10 mouse cellular contexts compared by ENCODE assay signal in genomic region chr14:34660351-34660787, GRCm38 (mm10). TPM values are rescaled to one million over a fixed set of nuclear protein-coding genes. Genes with fewer than 3 reads are reported as not detected.
DNase-seq lines count a peak whose midpoint lies in the region; ATAC-seq and TF ChIP-seq lines count a peak whose summit lies in the region.
"Had no signal": no experiment of that assay in that cellular context is flagged by ENCODE, and none has a peak within 500 bp of the region (broad histone marks: within the 10 kb centered on the region; RNA-seq: fewer than 3 reads in every experiment).

No protein-coding gene starts in this region.

- H3K79me2 ChIP-seq in MEL (ENCODE audit: control insufficient read depth, insufficient read depth, low read length, poor library complexity), result no peaks in the 10 kb centered on the region; the same call in 1 of the 2 replicates

- H3K4me2 ChIP-seq in intestine, embryonic 15.5 days (replicated peaks), result no peak overlapping the region
- H3K4me2 ChIP-seq in intestine, postnatal 0 days (replicated peaks; ENCODE audit: low read depth), result no peak overlapping the region
- no peak overlapping the region for H3K4me2 ChIP-seq in hindbrain, embryonic 11.5 days (replicated peaks; ENCODE audit: low read depth, low read length)

- peak; percentile 91 for DNase-seq in MEL (ENCODE audit: low read depth, low spot score)
- DNase-seq in spleen, postnatal 10 days (ENCODE audit: low spot score in 2 of 2), result peak; percentile 57 to 73
- no peak for DNase-seq in left cerebral cortex, postnatal 4 days
- no peak for DNase-seq in hindbrain, embryonic 11.5 days (ENCODE audit: low spot score)
- DNase-seq in cerebellum, adult 9-11 months, result no peak
- DNase-seq: gastrocnemius, postnatal 14 days had no signal

- TF ChIP-seq POLR2A in MEL (IDR thresholded peaks at IDR 0.05; ENCODE audit: control insufficient read depth in 1 of 2, insufficient read depth in 1 of 2, low read depth in 1 of 2, low read length in 2 of 2, poor library complexity in 1 of 2), result no peak

- no peaks in the 10 kb centered on the region for H3K36me3 ChIP-seq in intestine, embryonic 15.5 days
- H3K36me3 ChIP-seq in intestine, postnatal 0 days (ENCODE audit: control insufficient read depth, insufficient read depth), result no peaks in the 10 kb centered on the region
- peaks cover 0 to 6% of the 10 kb centered on the region in 2 experiments; a peak in 2 of 4 replicates for H3K36me3 ChIP-seq in MEL (ENCODE audit: control insufficient read depth in 1 of 2, insufficient read depth in 2 of 2, low read length in 2 of 2)
- no peaks in the 10 kb centered on the region for H3K36me3 ChIP-seq in hindbrain, embryonic 11.5 days (ENCODE audit: control insufficient read depth, insufficient read depth, low read length)

- H3K9me3 ChIP-seq in intestine, embryonic 15.5 days, result no peaks in the 10 kb centered on the region
- H3K9me3 ChIP-seq in intestine, postnatal 0 days (ENCODE audit: control insufficient read depth), result no peaks in the 10 kb centered on the region
- no peaks in the 10 kb centered on the region for H3K9me3 ChIP-seq in MEL (replicated peaks; ENCODE audit: insufficient read depth, low read length)
- H3K9me3 ChIP-seq in hindbrain, embryonic 11.5 days (ENCODE audit: control insufficient read depth, low read length), result no peaks in the 10 kb centered on the region

- peaks cover 17% of the 10 kb centered on the region for H3K27me3 ChIP-seq in intestine, embryonic 15.5 days (replicated peaks)
- H3K27me3 ChIP-seq in intestine, postnatal 0 days (replicated peaks; ENCODE audit: control insufficient read depth, insufficient read depth, low read length), result no peaks in the 10 kb centered on the region
- no peaks in the 10 kb centered on the region for H3K27me3 ChIP-seq in MEL (ENCODE audit: control insufficient read depth in 1 of 2, insufficient read depth in 2 of 2, low read length in 2 of 2)
- peaks cover 19% of the 10 kb centered on the region for H3K27me3 ChIP-seq in hindbrain, embryonic 11.5 days (ENCODE audit: control insufficient read depth, insufficient read depth, low read length)

- H3K4me3 ChIP-seq in intestine, embryonic 15.5 days (replicated peaks), result no peak overlapping the region
- H3K4me3 ChIP-seq in intestine, postnatal 0 days (ENCODE audit: low read depth, low read length), result no peak overlapping the region
- peak overlapping the region; percentile 5 to 19; a peak in 2 of 4 replicates for H3K4me3 ChIP-seq in MEL (ENCODE audit: control insufficient read depth in 1 of 2, insufficient read depth in 1 of 2, low read depth in 2 of 2, low read length in 2 of 2)
- H3K4me3 ChIP-seq in hindbrain, embryonic 11.5 days (ENCODE audit: low read depth, low read length), result no peak overlapping the region

- TF ChIP-seq CTCF in intestine, postnatal 0 days (IDR thresholded peaks at IDR 0.05; ENCODE audit: low read depth), result no peak
- no peak for TF ChIP-seq CTCF in MEL (IDR thresholded peaks at IDR 0.05 in 2 of 3, conservative IDR thresholded peaks at IDR 0.05 in 1 of 3; ENCODE audit: control insufficient read depth in 1 of 3, insufficient read depth in 1 of 3, low read depth in 2 of 3, low read length in 3 of 3, poor library complexity in 1 of 3, severe bottlenecking in 1 of 3)

- WGBS in intestine, embryonic 15.5 days, result 51% methylated on average over 7 of the region's 7 CpGs
- 71% methylated on average over 7 of the region's 7 CpGs for WGBS in intestine, postnatal 0 days
- WGBS in hindbrain, embryonic 11.5 days, result 49% methylated on average over 7 of the region's 7 CpGs

- no peak overlapping the region for H3K27ac ChIP-seq in intestine, embryonic 15.5 days
- H3K27ac ChIP-seq in intestine, postnatal 0 days (ENCODE audit: low read depth, low read length), result no peak overlapping the region
- H3K27ac ChIP-seq in MEL (ENCODE audit: control insufficient read depth, low read depth, low read length), result peak overlapping the region; percentile 87
- H3K27ac ChIP-seq in hindbrain, embryonic 11.5 days (ENCODE audit: low read depth, low read length), result no peak overlapping the region
- H3K27ac ChIP-seq: kidney, postnatal 0 days had no signal

- intact Hi-C loops in left cerebral cortex, postnatal 4 days (cut with DNase I), result no loop called here

- H3K9ac ChIP-seq in intestine, embryonic 15.5 days, result no peak overlapping the region
- no peak overlapping the region for H3K9ac ChIP-seq in intestine, postnatal 0 days (ENCODE audit: low read depth, low read length)
- peak overlapping the region; percentile 43 for H3K9ac ChIP-seq in MEL (ENCODE audit: control insufficient read depth, low read depth, low read length, poor library complexity, severe bottlenecking)
- H3K9ac ChIP-seq in hindbrain, embryonic 11.5 days (ENCODE audit: low read depth, low read length), result no peak overlapping the region

- peak; percentile 94 to 96 for TF ChIP-seq EP300 in MEL (IDR thresholded peaks at IDR 0.05; ENCODE audit: low read depth in 1 of 2, low read length in 2 of 2)

- peaks cover 5% of the 10 kb centered on the region; the same call in 1 of the 2 replicates for H3K4me1 ChIP-seq in intestine, embryonic 15.5 days (replicated peaks)
- H3K4me1 ChIP-seq in intestine, postnatal 0 days (replicated peaks; ENCODE audit: control insufficient read depth, insufficient read depth, low read length), result no peaks in the 10 kb centered on the region
- H3K4me1 ChIP-seq in MEL (ENCODE audit: control insufficient read depth in 1 of 2, insufficient read depth in 2 of 2, low read length in 2 of 2), result peaks cover 10 to 24% of the 10 kb centered on the region in 2 experiments
- H3K4me1 ChIP-seq in hindbrain, embryonic 11.5 days (replicated peaks; ENCODE audit: control insufficient read depth, insufficient read depth, low read length), result peaks cover 6% of the 10 kb centered on the region; the same call in 1 of the 2 replicates

- ATAC-seq in intestine, embryonic 15.5 days, result 0 out of 2 replicates have a peak, but pooled peaks have one; percentile 20
- no peak for ATAC-seq in intestine, postnatal 0 days
- peak; percentile 72 for ATAC-seq in erythroblast, adult 5-6 weeks (replicated peaks; ENCODE audit: low FRiP score, poor library complexity, severe bottlenecking)
- no peak for ATAC-seq in hindbrain, embryonic 11.5 days (ENCODE audit: low FRiP score)

- no peak for TF ChIP-seq RAD21 in MEL (IDR thresholded peaks at IDR 0.05; ENCODE audit: low read depth, low read length)

TF ChIP-seq in MEL, 35 proteins besides CTCF, POLR2A, EP300 and RAD21:
- TF ChIP-seq JUND (IDR thresholded peaks at IDR 0.05; ENCODE audit: low read depth, low read length) (no peak), TCF12 (IDR thresholded peaks at IDR 0.05; ENCODE audit: low read depth, low read length) (peak; percentile 97), HCFC1 (IDR thresholded peaks at IDR 0.05; ENCODE audit: low read depth, low read length) (peak; percentile 36; the same call in 1 of the 2 replicates), RCOR1 (IDR thresholded peaks at IDR 0.05; ENCODE audit: low read depth, low read length) (peak; percentile 37; the same call in 1 of the 2 replicates), GATA1 (IDR thresholded peaks at IDR 0.05; ENCODE audit: low read depth, low read length) (peak; percentile 96), TBP (IDR thresholded peaks at IDR 0.05; ENCODE audit: low read depth, low read length) (peak; percentile 55; the same call in 1 of the 2 replicates), MYC (IDR thresholded peaks at IDR 0.05; ENCODE audit: low read depth, low read length) (no peak), TAL1 (IDR thresholded peaks at IDR 0.05; ENCODE audit: low read length) (peak; percentile 97), MYB (IDR thresholded peaks at IDR 0.05; ENCODE audit: low read depth, low read length) (peak; percentile 50; the same call in 1 of the 2 replicates), ETS1 (IDR thresholded peaks at IDR 0.05; ENCODE audit: low read depth, low read length) (peak; percentile 88; the same call in 1 of the 2 replicates), ZKSCAN1 (IDR thresholded peaks at IDR 0.05; ENCODE audit: low read depth, low read length) (no peak), ZMIZ1 (IDR thresholded peaks at IDR 0.05; ENCODE audit: low read depth, low read length) (peak; percentile 8; the same call in 1 of the 2 replicates), SIN3A (IDR thresholded peaks at IDR 0.05; ENCODE audit: low read length) (peak; percentile 69; the same call in 1 of the 2 replicates), MAZ (IDR thresholded peaks at IDR 0.05; ENCODE audit: low read depth, low read length) (no peak), MXI1 (IDR thresholded peaks at IDR 0.05; ENCODE audit: low read depth, low read length) (no peak), ZC3H11A (IDR thresholded peaks at IDR 0.05; ENCODE audit: low read depth, low read length) (no peak)

RNA-seq across cellular contexts. Expression of gene Wapl, which starts 13.4 kb away (rescaled TPM):
- polyA plus RNA-seq in intestine, embryonic 15.5 days (2015; fragmentation: Nextera tagmentation; extraction: Ambion mirVana), result 25.3 and 29.0 TPM in 2 replicates
- polyA plus RNA-seq in intestine, postnatal 0 days (2015; fragmentation: Nextera tagmentation; extraction: Ambion mirVana), result 18.2 and 20.2 TPM in 2 replicates
- 100 and 111 TPM in 2 replicates for total RNA-seq in MEL (2012; rRNA removed)
- polyA plus RNA-seq in MEL (2012; ENCODE audit: insufficient read depth in 1 of 2, insufficient read length in 2 of 2, low read depth in 1 of 2, low replicate concordance in 2 of 2, missing spikeins in 1 of 2), result 100 to 1,000 TPM in 1 of 2 experiments, 10 to 100 TPM in 1; 80.4 to 221 TPM
- 144 and 152 TPM in 2 replicates for total RNA-seq in erythroblast, adult 5-6 weeks (2015; ENCODE audit: low replicate concordance)
- 291 and 438 TPM in 2 replicates for total RNA-seq in erythroblast, adult 5-6 weeks (2017; ENCODE audit: low replicate concordance)
- total RNA-seq in left cerebral cortex, postnatal 4 days (2021), result 10 to 100 TPM; 34.4 to 38.7 TPM
- 33.2 and 38.7 TPM in 2 replicates for polyA plus RNA-seq in hindbrain, embryonic 11.5 days (2014; fragmentation: Nextera tagmentation; extraction: Ambion mirVana)

Comparison
In these comparisons a context has a peak if more than half of its experiments do, and no peak if none do; other contexts are left out.
1. ATAC-seq: peak in intestine, embryonic 15.5 days (single experiment) and erythroblast, adult 5-6 weeks (single experiment); none in intestine, postnatal 0 days (single experiment) and hindbrain, embryonic 11.5 days (single experiment).
2. H3K4me3 ChIP-seq: peak in MEL (2 of 2); none in intestine, embryonic 15.5 days (single experiment), intestine, postnatal 0 days (single experiment) and hindbrain, embryonic 11.5 days (single experiment).
3. DNase-seq: peak in MEL (single experiment) and spleen, postnatal 10 days (2 of 2); none in left cerebral cortex, postnatal 4 days (single experiment), hindbrain, embryonic 11.5 days (single experiment) and cerebellum, adult 9-11 months (single experiment).